Mouse (Mus musculus) hindbrain, embryonic 16.5 days (tissue): ENCODE measurements around the gene Sgms1. TPM values are rescaled to one million over a fixed set of nuclear protein-coding genes. Genes with fewer than 3 reads are reported as not detected.

ENCODE experiments used
- ATAC-seq: fragments of 200-750 bp; cut with Nextera tagmentation; 2 replicates; pipeline ENCODE4 v1.8.0; 2017; ENCODE audit warnings: moderate TSS enrichment, moderate library complexity
- H3K27ac ChIP-seq: fragments of 300-500 bp; sonication (generic); 2 replicates; pipeline ENCODE4 v1.5.1; 2014; ENCODE audit warnings: low read depth, mild to moderate bottlenecking, control low read depth, low read length, moderate library complexity
- H3K27me3 ChIP-seq: fragments of 300-500 bp; sonication (generic); replicated peaks from 2 replicates; pipeline ENCODE4 v1.6.1; 2014; ENCODE audit warnings: low read length; ENCODE audit not compliant: control insufficient read depth, insufficient read depth
- H3K36me3 ChIP-seq: fragments of 300-500 bp; sonication (generic); 2 replicates; pipeline ENCODE4 v1.6.1; 2014; ENCODE audit warnings: mild to moderate bottlenecking, low read length, moderate library complexity, mixed read lengths; ENCODE audit not compliant: control insufficient read depth, insufficient read depth
- H3K4me1 ChIP-seq: fragments of 300-500 bp; sonication (generic); 2 replicates; pipeline ENCODE4 v1.6.1; 2014; ENCODE audit warnings: low read depth, low read length; ENCODE audit not compliant: control insufficient read depth, insufficient read depth
- H3K4me2 ChIP-seq: fragments of 300-500 bp; sonication (generic); 2 replicates; pipeline ENCODE4 v1.6.1; 2014; ENCODE audit warnings: mild to moderate bottlenecking, low read length, control low read depth, moderate library complexity
- H3K4me3 ChIP-seq: fragments of 300-500 bp; sonication (generic); 2 replicates; pipeline ENCODE4 v1.5.1; 2014; ENCODE audit warnings: mild to moderate bottlenecking, low read length, control low read depth, moderate library complexity
- H3K9ac ChIP-seq: fragments of 300-500 bp; sonication (generic); 2 replicates; pipeline ENCODE4 v1.6.1; 2014; ENCODE audit warnings: low read depth, mild to moderate bottlenecking, control low read depth, low read length, moderate library complexity
- H3K9me3 ChIP-seq: fragments of 300-500 bp; sonication (generic); 2 replicates; pipeline ENCODE4 v1.6.1; 2014; ENCODE audit warnings: mild to moderate bottlenecking, low read length, moderate library complexity; ENCODE audit not compliant: control insufficient read depth
- WGBS: fragments of 180-500 bp; shearing (Covaris S2); extraction: QIAGEN DNeasy Blood & Tissue Kit; methylation state at CpG from one replicate; pipeline ENCODE4 v1.1.7; 2014; 5-methylcytosine and 5-hydroxymethylcytosine counted together
- polyA plus RNA-seq: library from polyadenylated mRNA; unstranded; fragments of >200 nt; fragmentation: Nextera tagmentation; extraction: Ambion mirVana; gene quantifications from 2 replicates; pipeline ENCODE4 v1.2.1, GENCODE M21; 2015

The Sgms1 gene
- polyA plus RNA-seq, 1 experiment from 2014 or later, result 21.7 TPM

DNA sequence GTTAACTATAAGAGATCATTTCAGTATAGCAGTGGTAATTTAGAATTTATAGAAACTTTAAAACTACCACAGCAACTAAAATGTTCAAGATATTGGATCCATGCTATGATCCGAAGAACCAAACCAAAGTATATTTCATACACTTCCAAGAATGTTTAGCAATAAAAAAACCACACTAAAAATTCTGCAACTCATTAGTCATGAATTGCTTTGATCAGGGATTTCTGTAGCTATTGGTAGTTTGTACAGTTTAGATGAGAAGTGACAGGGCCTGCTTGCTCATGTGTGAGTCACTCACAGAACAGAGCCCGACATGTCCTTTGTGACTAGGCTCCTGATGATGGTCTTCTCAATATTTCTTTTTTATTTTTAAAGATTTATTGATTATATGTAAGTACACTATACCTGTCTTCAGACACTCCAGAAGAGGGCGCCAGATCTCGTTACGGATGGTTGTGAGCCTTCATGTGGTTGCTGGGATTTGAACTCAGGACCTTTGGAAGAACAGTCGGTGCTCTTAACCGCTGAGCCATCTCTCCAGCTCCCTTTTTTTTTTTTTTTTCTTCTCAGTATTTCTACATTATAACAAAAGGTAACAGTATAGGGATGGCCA, 190.9 kb downstream of the Sgms1 start:
- no peak overlapping the region for H3K4me3 ChIP-seq
- H3K27me3 ChIP-seq, result no peaks in the 10 kb centered on the region
- H3K27ac ChIP-seq, result no peak overlapping the region
- no peak overlapping the region for H3K9ac ChIP-seq
- ATAC-seq, result no peak
- H3K4me2 ChIP-seq, result no peak overlapping the region
- 96% methylated on average over 7 of the region's 7 CpGs for WGBS
- no peaks in the 10 kb centered on the region for H3K36me3 ChIP-seq
- no peaks in the 10 kb centered on the region for H3K9me3 ChIP-seq
- no peaks in the 10 kb centered on the region for H3K4me1 ChIP-seq

DNA sequence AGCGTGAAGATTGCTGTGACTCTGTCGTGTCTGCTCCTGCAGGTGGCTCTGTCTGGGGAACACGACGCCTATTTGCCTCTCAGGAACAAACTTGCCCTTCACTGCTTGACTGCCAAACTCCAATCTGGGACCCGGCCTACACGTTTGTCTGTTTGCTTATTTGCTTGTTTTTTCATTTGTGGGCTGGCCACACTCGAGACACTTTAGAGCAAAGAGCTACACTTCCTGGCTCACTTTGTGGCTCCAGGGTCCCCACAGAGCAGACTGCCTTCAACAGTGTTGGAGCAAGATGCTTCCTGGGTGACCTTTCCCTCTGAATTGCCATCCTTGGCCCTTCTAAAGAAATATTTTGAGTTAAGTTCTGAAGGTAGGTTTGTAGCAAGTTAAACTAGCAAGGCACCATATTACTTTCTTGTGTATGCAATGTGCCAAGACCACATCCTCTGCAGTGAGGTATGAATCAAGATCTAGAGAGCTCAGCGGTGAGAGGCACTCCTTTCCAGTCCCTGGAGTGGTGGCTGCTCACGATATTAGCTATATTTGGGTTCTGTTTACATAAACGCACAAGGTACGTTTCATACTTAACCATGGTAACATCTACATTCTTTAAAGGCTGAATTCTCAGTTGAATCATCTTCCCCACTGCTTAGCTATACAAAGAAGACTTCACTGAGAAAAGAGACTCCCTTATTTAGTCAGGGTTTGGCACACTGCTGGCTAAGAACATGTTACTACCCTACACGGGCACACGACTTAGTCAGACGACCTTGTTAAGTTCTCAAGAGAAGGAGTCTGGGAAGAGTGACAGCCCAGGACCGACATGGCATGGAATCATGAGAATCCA, 192.3 kb downstream of the Sgms1 start:
- no peak overlapping the region for H3K4me3 ChIP-seq
- no peaks in the 10 kb centered on the region for H3K4me1 ChIP-seq
- ATAC-seq, result no peak
- no peak overlapping the region for H3K4me2 ChIP-seq
- H3K27ac ChIP-seq, result no peak overlapping the region
- H3K9me3 ChIP-seq, result no peaks in the 10 kb centered on the region
- 73% methylated on average over 15 of the region's 15 CpGs for WGBS
- H3K9ac ChIP-seq, result no peak overlapping the region
- no peaks in the 10 kb centered on the region for H3K36me3 ChIP-seq
- H3K27me3 ChIP-seq, result no peaks in the 10 kb centered on the region

DNA sequence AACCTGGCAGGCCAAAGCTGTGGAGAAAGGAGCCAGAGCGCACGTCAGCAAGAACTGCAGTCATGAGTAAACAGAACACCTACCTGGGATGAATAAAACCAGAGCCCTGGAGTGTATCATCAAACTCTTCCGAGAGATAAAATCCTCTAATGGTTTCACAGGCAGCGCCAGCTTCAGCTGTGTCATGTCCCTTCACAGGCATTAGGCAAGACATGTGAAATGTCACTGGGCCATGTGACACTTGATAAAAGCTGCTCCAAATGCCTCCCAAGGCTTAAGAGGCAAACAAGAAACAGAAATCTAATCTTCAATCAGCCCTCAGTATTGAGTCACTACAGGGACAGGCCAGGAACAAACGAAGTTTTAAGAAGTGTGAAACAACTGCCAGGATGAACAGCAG, 193.3 kb downstream of the Sgms1 start:
- Histone ChIP-seq H3K4me2 (no peak overlapping the region), H3K9ac (no peak overlapping the region), H3K27me3 (no peaks in the 10 kb centered on the region), H3K9me3 (no peaks in the 10 kb centered on the region), H3K36me3 (no peaks in the 10 kb centered on the region), H3K4me3 (no peak overlapping the region), H3K27ac (no peak overlapping the region), H3K4me1 (no peaks in the 10 kb centered on the region)
- ATAC-seq, result no peak
- WGBS, result 61% methylated on average over 5 of the region's 5 CpGs

DNA sequence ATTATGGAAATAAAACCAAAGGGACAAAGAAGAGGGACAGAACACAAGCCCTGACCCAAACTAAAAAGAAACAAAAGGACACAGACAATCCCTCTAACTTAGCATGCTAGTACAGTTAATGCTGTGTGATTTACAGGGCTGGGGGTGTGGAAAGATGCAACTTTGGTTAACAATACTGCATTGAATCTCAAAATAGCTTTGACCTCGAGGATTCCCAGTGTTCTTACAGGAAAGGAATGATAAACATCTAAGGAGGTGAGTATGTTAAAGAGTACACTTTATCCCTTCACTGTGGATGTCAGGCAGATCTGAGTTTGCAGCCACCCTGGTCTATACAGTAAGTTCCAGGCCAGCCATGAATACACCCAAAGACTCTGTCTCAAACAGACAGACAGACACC, 194.7 kb downstream of the Sgms1 start:
- no peak for ATAC-seq
- no peaks in the 10 kb centered on the region for H3K9me3 ChIP-seq
- H3K4me2 ChIP-seq, result no peak overlapping the region
- no peaks in the 10 kb centered on the region for H3K27me3 ChIP-seq
- WGBS, result 10% methylated on average over 1 of the region's 1 CpGs
- H3K4me3 ChIP-seq, result no peak overlapping the region
- no peak overlapping the region for H3K9ac ChIP-seq
- no peak overlapping the region for H3K27ac ChIP-seq
- H3K4me1 ChIP-seq, result no peaks in the 10 kb centered on the region
- H3K36me3 ChIP-seq, result no peaks in the 10 kb centered on the region

DNA sequence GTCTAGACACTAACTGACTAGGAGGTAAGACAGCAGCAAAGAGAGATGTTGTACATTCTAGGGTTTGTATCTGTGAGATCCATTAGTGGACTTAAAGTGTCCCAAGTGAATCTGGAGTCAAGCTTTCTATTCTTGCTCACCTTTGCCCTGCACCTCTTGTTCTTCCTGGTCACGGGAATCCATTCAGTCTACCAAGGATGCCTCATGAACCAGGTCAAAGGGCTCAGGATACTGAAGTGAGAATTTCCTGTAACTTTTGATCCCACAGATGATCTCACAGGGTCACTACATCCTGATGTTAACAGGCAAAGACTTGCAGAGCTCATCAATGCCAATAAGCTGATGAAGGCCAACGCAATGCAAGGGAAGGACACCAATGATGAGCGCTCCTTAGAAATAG, 195.4 kb downstream of the Sgms1 start:
- no peak for ATAC-seq
- Histone ChIP-seq H3K27ac (no peak overlapping the region), H3K4me2 (no peak overlapping the region), H3K9ac (no peak overlapping the region), H3K4me1 (no peaks in the 10 kb centered on the region), H3K9me3 (no peaks in the 10 kb centered on the region), H3K27me3 (no peaks in the 10 kb centered on the region), H3K4me3 (no peak overlapping the region), H3K36me3 (no peaks in the 10 kb centered on the region)
- 95% methylated on average over 3 of the region's 3 CpGs for WGBS

DNA sequence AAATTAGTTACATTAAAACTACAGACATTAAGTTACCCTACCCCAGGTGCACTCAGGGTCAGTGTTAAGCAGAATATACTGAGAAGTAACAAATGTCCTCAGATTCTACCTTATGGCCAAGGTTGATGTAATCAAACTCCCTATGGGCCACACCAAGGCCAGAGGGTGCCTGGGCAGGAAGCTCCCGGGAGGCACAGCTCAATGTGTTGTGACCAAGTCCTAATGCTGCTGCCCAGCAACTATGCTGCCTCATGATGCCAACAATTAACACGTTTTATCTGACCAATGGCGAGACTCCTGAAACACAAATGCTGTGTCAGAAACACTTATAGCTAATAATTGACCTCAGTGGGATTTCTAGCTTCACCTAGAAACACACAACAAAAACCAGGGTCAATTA, 197.9 kb downstream of the Sgms1 start:
- no peaks in the 10 kb centered on the region for H3K27me3 ChIP-seq
- no peak overlapping the region for H3K4me3 ChIP-seq
- no peak overlapping the region for H3K4me2 ChIP-seq
- WGBS, result 84% methylated on average over 3 of the region's 3 CpGs
- no peak overlapping the region for H3K9ac ChIP-seq
- H3K27ac ChIP-seq, result no peak overlapping the region
- no peaks in the 10 kb centered on the region for H3K4me1 ChIP-seq
- no peaks in the 10 kb centered on the region for H3K36me3 ChIP-seq
- no peak for ATAC-seq
- no peaks in the 10 kb centered on the region for H3K9me3 ChIP-seq

DNA sequence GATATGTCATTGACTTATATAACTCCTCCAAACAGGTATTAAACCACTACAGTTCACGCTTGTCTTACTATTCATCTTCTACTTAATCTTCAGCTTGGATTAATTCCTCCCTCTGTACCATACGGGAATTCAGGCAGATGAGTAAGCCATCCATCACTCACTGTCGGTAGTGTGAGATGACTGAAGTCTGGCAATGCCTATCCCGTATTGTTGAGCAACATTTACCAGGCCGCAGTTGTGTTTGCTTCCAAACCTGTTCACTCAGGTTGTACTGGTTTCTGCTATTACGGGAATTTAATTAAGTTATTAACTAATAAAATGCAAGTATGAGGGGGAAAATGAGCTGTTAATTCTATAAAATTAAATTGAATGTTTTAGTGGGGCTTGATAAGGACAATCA, 199.6 kb downstream of the Sgms1 start:
- Histone ChIP-seq H3K27me3 (no peaks in the 10 kb centered on the region), H3K4me2 (no peak overlapping the region), H3K9ac (no peak overlapping the region), H3K4me3 (no peak overlapping the region), H3K9me3 (no peaks in the 10 kb centered on the region), H3K4me1 (no peaks in the 10 kb centered on the region), H3K36me3 (no peaks in the 10 kb centered on the region), H3K27ac (no peak overlapping the region)
- WGBS, result 84% methylated on average over 6 of the region's 6 CpGs
- ATAC-seq, result no peak

DNA sequence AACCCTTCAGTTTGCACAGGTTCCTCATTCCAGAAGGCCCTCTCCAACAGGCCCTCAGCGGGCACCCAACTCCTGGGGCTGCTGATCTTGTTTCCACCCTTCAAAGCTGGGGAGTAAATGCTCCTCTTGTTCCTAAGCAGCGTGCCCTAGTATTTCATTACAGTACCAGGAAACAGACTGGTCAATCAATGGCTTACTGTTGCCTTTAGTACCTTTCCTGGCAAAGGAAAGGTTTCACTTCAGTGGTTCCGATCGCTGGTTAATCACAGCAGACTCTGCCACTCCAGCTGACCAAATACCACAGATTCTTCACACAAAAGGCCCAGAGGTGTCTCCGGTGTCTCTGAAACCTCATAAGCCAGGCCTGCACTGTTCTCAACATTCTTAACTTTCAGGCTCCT, 200.5 kb downstream of the Sgms1 start:
- Histone ChIP-seq H3K4me2 (no peak overlapping the region), H3K9me3 (no peaks in the 10 kb centered on the region), H3K9ac (no peak overlapping the region), H3K27ac (no peak overlapping the region), H3K4me1 (no peaks in the 10 kb centered on the region), H3K36me3 (no peaks in the 10 kb centered on the region), H3K4me3 (no peak overlapping the region), H3K27me3 (no peaks in the 10 kb centered on the region)
- WGBS, result 78% methylated on average over 5 of the region's 5 CpGs
- no peak for ATAC-seq

DNA sequence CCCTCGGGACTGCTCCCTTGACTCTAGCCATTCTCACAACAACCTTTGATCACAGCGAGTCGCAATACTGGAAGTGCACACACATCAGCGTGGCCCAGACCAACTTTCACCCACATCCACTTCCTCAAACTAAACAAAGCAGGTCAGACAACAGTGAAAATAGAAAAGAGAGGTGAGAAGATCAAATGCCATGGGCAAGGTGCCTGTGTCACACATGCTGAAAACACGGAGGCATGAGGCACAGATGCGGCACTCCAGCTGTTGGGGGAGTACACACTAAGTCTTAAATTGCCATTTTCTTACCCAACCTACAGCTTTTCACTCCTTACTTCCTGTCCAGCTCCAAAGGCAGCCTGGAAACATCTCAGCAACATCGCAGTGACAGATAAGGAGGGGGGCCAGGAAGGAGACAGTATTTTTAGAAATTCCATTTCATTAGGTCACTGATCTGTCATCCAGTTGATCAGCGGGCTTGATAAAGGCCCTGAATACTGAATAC, 202.9 kb downstream of the Sgms1 start:
- Histone ChIP-seq H3K9ac (no peak overlapping the region), H3K27ac (no peak overlapping the region), H3K4me3 (no peak overlapping the region), H3K4me1 (no peaks in the 10 kb centered on the region), H3K27me3 (no peaks in the 10 kb centered on the region), H3K4me2 (no peak overlapping the region), H3K36me3 (no peaks in the 10 kb centered on the region), H3K9me3 (no peaks in the 10 kb centered on the region)
- ATAC-seq, result no peak
- 88% methylated on average over 8 of the region's 8 CpGs for WGBS
